Mouse (Mus musculus) small intestine, adult 2 months (tissue): Measurements from ENCODE around the gene Plxnb1.

Experiments used
- CTCF ChIP-seq: fragments of 200-500 bp; IDR thresholded peaks from 2 replicates; pipeline ENCODE4 v1.5.1; 2012; ENCODE audit warnings: low read depth, mild to moderate bottlenecking, control low read depth, inconsistent platforms, low read length, moderate library complexity, mixed read lengths; ENCODE audit not compliant: insufficient replicate concordance, insufficient read length; ENCODE audit errors: extremely low read depth
- POLR2A ChIP-seq: fragments of 200-500 bp; IDR thresholded peaks from 2 replicates; pipeline ENCODE4 v1.6.1; 2012; ENCODE audit warnings: low read depth, mild to moderate bottlenecking, control low read depth, inconsistent platforms, low read length, moderate library complexity

DNA sequence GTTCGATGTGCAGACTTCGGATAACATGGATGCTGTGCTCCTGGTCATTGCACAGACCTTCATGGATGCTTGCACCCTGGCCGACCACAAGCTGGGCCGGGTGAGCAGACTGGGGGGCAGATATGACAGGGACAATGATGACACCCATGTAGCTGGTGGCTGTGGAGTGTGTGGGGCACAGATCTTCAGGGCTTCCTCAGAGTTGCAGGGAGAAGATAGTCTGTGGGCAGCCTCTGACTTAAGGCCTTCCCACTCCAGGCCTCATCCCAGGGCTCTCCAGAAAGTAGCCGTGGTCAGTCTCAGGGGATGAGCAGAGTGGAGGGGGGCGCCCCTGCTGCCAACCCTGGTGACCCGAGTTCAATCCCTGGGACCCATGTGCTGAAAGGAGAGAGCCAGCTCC is 19.7 kb downstream of the Plxnb1 start:
- TF ChIP-seq POLR2A (no peak), CTCF (no peak)
